Mouse (Mus musculus): Measurements from ENCODE around the gene Akr1c14. TPM values are rescaled to one million over a fixed set of nuclear protein-coding genes. Genes with fewer than 3 reads are reported as not detected.
"Not testable (repeated sequence)": the region's sequence is repeated elsewhere in the genome, so short reads cannot be mapped to it uniquely, and the experiment has no call there.

The Akr1c14 gene
- total RNA-seq (2021) = 1 to 10 TPM; 1.2 TPM

DNA sequence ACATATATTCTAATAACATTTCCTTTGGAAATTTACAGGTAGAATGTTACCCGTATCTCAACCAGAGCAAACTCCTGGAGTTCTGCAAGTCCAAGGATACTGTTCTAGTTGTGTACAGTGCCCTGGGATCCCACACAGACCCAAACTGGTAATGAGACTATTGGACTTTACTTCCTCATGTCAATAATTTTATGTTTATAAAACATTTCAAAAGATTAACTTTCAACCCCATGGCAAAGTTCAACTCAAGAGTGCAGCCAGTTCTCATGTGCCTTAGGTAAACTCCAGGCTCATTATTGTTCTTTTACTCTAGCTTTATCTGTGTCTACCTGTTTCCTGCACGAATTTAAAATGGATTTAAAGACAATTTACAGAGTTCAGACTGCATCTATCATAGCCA is at the start of gene Akr1c14:
Gene Akr1c14 (plus strand): TSS at position 293 of the 400 bp plus-strand sequence.
- DNase-seq = no peak

DNA sequence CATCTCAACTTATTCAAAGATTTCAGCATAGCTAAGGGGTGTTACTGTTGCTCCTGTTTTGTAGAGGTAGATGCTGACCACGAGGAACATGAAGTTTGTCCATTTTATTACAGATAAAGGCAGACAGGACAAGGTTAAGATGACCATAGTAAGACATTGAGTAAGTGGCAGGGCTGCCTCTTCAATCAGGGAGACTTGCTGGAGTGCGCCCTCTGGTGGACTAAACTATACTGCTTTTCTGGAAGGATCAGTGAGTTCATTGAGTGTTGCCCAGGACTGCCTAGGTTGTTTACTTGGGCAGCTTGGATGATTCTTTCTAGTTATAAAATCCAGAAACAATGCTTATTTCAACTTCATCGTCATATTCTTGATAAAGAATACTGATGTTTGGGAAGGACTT is 47.1 kb upstream of the Akr1c14 start:
- DNase-seq = peak; percentile 25 to 42

DNA sequence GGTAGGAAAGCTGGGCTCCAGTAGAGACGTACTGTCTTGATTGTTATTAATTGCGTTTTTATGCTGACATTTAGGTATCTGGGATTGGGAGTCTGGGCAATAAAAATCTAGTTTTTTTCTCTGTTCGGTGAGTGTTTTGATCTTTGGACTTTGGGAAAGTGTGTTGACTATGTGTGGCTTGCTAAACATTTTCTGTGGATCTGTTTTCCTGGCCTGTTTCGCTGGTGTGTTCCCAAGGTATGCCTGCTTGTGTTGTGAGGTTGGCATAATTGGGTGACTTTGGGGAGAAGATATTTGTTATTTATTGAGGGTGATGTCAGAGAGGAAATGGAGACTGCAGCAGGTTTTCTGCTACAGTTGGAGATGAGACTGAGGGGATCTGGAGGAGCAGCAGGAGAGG is 38.0 kb upstream of the Akr1c14 start:
- no peak for DNase-seq

DNA sequence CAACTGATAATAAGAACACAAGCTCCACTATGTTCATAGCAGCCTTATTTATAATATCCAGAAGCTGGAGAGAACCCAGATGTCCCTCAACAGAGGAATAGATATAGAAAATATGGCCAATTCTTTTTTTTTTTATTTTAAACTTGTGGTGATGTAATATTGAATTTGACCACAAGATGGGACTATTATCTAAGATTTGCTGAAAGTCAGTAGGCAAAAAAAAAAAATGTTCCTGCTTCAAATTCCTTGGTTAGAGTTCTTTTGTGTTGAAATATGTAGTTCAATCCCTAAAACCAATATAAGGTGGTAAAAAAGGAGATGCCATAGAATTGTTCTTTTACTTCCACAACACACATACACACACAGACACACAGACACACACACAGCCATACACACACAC is 35.0 kb upstream of the Akr1c14 start:
- no peak for DNase-seq

DNA sequence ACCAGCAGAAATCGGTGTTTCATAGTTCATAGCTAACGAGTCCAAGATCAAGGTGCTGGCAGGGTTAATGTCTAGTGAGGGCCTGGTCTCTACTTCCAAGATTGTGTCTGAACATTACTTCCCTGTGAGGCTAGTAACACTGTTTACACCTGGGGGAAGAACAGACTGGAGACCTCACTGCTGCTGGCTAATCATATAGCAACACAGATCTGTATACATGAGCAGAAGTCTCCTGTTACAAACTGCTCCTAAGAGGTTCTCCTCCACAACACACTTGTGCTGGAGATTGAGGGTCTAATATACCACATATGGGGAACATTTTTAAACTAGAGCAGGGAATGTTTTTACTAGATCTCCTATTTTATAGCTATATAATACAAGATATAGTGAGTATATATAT is 18.9 kb upstream of the Akr1c14 start:
- DNase-seq = no peak

DNA sequence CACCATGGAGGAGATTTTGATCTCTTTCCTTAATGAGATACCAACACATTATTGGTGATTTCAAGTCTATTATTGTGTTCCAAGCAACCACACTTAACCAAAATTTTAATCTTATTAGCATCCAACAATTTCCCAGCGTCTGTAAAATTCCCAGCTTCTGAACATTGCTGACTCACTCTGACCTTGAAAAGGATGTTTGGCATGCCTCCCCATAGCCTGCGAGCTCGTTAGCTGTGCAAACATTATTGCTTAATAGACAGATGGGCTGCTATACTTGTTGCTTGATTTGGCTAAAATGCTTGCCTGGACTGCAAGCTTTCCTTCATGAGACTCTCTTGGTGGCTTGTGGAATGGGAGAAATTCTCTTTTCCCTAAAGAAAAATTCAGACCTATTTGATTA is 16.3 kb upstream of the Akr1c14 start:
- DNase-seq = peak in 1 of 2 experiments; percentile 4

DNA sequence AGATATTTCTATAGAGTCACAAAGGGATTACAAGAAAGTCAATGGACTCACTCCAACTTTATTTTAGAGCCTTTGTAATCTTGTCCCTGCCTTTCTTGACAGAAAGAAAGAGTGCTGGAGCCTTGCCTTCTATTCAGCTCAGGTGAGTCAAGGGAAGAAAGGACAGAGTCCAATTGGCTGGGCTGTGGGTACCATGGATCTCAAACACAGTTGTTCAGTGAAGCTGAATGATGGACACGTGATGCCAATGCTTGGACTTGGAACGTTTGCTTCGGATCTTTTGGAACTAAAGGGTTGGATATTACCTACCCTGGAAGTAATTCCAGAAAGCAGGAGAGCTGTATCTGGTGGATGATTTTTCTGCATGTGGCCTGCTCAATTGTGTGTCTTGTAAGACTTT is 13.8 kb upstream of the Akr1c14 start:
- DNase-seq = no peak

DNA sequence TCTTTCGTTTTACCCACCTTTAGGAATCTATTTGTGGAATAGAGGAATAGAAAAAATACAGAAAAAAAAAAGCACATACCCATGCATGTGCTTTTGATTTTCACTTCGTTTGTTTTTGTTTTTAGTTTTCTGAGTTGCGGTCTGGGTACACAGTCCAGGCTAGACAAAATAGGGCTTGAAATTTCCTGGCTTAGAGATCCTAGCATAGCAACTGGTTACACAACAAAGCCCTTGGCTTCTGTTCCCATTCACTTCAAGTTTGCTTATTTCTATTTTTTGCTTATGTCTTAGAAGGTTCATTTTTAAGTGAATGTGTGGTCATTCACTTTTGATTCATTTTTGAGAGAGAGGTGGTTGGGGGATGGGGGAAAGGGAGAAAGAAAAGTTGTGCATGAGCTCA is 2.7 kb upstream of the Akr1c14 start:
- DNase-seq = no peak

DNA sequence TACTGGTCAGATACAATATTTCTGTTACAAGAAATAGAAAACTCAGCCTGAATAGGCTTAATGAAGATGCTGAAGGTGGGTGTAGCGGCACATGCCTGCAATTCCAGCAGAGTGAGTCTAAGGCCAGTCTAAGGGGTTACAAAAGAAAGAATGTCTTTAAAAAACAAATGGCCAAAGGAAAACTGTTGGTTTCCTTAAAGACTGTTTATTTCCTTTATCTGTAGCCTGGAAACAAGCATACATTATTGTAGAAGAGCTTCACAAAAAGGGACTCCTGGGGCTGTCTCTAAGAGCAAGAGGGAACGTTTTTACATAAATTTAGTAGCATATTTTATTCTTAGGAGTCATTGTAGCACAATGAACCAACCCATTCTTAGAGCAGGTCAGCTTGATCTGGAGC is 2.0 kb upstream of the Akr1c14 start:
- no peak for DNase-seq

DNA sequence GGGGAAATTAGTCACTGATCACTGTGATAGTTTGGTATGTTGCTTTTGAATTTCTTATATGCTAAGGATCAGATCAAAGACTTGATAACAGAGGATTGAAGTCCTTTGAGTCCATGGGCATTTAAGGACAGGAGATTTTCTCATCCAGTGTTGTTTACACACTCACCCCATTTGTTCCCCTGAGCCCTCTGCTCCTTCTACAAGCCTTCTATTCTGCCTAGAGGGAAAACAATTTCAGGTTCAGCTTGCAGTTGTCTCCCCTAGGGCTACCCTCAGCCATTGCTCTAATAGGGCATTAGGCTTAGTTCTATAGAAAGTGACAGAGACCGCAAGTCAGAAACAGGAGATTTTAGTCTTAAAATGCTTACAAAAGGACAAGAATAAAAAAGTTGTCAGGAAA is 585 bp upstream of the Akr1c14 start:
- no peak for DNase-seq

DNA sequence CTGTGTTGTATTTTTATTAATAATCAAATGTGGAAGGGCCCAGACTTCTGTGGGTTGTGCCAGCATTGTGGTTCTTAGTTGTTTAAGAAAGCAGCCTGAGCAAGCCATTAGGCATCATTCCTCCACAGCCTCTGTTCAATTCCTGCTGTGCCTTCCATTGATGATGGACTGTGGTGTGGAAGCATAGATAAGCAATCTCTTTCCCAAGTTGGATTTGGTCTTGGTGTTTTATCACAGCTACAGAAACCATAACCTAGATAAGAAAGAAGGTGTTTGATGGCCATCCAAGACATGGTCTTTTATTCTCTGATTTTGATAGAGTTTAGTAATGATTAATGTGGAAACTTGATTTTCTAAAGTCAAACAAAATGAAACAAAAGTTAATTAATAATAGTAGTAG is 844 bp downstream of the Akr1c14 start:
- DNase-seq = no peak

DNA sequence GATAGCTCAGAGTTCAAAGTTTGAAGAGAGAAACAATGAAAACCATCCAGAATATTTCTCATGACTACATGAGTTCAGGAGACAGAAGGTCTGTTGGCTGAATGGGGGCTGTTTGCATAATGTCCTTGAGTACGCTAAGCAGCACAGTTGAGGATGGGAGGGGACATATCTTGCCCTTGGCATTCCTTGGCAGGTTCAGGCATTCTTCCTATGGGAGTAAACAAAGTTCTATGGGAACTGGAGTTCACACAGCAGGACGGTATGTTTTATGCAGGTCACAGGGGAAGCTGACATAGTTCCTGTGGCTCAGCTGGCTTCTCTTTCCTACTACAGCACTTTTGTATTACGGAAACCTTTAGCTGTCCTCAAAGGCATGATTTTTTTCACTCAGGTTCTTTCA is 6.6 kb downstream of the Akr1c14 start:
- DNase-seq = no peak

DNA sequence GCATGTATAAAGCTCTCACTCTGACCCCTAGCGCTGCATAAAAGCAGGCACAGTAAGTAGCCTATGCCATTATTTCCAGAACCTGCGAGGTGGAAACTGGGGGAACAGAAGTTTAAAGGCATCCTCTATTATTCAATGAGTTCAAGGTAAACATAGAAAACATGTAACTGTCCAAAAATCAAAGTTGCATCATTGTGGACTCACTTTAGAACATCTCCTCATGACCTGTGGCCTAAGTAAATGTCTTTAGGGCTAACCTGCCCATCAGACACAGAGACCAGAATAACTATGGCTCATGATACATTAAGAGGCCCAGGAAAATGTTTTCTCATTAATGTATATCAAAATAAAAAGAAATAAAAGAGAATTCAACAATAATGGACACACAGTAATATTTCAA is 7.4 kb downstream of the Akr1c14 start:
- no peak for DNase-seq

DNA sequence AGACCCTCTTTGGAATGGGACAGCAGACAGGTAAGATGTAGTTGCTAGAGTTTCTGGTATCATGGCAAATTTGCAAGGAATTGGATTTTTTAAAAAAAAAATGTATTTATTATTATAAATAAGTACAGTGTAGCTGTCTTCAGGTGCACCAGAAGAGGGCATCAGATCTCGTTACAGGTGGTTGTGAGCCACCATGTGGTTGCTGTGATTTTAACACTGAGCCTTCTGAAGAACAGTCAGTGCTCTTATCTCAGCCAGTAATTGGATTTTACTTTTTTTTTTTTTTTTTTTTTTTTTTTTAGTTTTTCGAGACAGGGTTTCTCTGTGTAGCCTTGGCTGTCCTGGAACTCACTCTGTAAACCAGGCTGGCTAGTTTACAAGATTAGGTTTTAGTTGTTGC is 9.4 kb downstream of the Akr1c14 start:
- DNase-seq = not testable (repeated sequence)

DNA sequence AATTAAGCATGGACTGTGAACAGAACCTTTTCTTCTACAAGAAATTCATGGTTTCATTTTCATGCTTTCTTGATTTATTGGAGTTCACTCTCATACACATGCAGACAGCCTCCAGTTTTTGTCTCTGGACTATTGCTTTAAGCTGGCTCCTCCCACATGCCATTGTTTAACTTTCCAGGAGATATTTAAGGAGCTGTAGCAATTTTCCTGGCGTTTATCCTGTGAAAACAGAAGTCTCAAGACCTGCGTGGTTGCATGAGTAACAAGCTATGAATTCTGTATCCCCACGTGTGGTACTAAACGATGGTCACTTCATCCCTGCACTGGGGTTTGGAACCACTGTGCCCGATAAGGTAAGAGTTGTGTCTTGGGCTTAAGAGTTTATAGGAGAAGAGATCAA is 10.6 kb downstream of the Akr1c14 start:
- DNase-seq = no peak

DNA sequence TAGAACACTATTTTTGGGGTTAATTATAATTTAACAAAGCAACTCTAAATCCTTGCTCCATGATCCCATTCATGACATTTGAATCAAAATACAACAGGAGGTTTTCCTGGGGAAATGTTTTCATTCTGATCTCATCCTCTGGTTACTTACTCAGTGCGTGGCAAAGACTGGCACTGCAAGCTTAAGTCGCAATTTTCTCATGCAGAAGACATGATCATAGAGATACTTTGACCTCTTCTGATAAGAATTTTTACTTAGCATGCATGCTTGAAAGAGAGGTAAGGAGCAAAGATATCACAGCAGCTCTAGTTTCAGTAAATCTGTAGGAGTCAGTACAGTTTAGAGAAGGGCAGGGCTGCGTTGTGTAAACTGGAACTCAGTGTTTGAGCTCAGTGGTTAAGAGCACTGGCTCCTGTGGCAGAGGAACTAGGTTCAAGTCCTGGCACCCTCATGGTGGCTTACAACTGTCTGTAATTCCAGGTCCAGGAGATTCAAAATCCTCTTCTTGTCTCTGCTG is 11.5 kb downstream of the Akr1c14 start:
- no peak for DNase-seq

DNA sequence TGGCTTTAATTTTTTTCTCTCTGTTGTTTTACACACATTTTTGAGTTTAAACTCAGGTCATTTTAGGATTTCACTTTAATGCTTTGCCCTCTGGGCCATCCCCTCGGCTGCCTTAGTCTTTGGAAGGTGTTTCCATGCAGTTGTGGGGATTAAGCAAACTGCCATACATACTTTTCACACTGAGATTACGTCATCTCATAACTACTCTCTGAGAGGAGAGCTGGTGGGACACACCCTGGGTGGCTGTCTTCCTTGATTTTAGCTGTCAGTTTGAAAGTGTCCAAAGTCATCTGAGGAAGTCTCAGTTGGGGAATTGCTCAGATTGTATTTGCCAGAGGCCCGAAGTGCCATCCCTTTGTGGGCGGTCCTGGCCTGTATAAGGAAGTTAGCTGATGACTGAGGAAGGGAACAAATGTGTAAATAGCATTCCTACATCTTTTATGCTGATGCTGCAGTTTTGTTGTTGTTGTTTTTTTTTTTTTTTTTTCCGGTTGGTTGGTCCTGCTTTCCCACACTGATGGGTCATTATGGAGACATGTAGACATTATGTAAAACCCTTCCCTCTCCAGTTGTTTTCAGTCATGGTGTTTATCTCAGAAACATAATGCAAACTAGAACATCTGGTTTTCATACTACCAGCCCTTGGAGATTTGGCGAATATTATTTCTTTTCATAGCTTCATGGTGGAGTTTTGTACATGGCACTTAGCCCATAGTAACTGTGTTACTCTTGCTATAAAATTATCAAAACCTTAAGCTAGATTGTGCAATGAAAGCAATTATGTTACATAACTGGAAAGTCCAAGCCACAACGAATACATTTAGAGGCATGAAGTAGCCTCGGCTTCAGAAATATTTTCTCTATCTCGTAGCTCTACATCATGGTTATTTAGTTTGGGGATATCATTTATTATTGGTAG is 28.0 kb downstream of the Akr1c14 start:
- no peak for DNase-seq

DNA sequence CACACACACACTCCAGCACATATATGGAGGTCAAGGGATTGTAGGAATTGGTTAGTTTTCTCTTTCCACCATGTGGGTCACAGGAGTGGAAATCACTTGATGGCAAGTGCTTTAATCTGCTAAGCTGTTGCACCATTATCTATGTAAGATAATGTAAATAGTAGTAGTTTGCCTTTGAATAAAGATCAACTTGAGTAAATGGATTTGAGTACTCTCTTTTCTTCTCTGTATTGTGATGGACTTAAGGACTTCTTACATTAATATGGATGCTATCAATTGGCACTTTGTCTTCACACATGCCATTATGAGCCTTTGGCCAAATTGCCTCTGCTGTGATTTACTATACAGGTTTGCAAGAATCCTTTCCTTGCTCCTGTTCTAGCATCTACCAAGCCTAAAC is 31.1 kb downstream of the Akr1c14 start:
- DNase-seq = no peak

DNA sequence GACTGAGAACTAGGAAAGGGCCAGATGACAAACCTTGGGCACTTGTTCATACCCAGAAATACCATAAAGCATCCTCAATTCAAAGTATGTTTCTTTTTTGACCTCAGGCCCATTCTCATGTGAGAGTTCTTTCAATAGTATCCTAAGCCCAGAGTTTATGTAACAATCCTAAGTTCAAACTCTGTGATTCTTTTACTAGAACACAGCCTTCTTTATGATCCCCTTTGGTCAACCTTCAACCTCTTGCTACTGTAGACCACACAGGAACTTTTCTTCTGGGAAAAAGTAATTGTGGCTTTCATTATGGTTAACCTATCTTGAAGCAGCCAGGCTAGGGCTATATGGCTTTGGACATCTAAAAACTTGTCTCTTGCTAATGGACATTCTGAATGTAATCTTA is 52.9 kb downstream of the Akr1c14 start:
- no peak for DNase-seq

DNA sequence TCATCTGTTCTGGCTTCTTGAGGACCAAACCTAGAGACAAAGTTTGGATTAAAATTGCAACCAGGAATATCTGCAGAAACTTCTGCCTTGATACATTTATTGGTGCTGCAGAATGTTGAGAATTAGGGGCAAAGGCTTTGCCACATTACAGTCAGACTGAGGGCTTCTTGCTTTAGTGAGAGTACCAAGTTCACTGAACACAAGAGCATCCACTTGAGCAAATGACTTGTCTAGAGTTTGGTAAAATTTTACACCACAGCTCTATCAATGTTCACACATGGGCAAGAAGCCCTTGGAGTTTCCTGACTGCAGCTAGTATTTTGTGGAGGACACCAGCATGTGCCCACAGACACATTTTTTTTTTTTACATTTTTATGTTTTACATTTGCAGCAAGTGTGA is 53.9 kb downstream of the Akr1c14 start:
- no peak for DNase-seq

DNA sequence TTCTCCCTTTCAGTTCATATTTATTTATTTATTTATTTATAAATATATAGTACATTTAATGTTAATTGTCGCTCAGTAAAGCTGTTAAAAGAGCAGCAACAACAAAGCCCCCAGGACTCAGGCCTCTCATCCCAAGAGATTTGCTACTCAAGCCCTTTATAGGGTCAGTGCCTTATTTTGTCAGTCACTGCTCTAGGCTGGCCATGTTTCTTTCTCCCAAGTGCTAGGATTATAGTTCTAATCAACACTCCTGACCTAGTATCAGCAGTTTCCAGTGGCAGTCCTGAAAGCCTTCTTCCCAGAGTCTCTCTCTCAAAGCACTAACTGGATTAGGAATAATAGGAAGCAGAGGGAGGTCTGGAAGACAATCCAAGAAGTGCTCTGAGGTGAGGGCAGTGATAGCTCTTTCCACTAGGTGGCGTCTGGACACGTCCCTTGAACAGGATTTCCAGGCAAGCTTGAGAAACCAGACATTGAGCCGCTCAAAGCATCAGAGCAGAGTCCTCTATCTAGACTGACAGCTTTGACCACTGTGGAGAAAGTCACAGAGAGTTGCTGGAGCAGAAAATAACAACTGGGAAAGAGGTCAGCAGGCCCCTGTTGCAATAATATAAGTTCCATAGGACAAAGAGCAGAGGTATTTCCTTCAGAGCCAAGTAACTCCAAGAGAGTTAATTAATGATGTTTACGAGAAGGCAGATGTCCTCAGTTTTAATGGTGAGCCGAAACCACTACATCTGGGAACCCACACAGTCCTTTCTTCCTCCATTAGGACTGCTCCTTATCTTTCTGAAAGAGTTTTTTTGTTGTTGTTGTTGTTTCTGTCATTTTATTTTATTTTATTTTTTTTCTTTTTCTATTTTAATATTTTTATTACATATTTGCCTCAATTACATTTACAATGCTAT is 61.7 kb downstream of the Akr1c14 start:
- peak; percentile 43 for DNase-seq

DNA sequence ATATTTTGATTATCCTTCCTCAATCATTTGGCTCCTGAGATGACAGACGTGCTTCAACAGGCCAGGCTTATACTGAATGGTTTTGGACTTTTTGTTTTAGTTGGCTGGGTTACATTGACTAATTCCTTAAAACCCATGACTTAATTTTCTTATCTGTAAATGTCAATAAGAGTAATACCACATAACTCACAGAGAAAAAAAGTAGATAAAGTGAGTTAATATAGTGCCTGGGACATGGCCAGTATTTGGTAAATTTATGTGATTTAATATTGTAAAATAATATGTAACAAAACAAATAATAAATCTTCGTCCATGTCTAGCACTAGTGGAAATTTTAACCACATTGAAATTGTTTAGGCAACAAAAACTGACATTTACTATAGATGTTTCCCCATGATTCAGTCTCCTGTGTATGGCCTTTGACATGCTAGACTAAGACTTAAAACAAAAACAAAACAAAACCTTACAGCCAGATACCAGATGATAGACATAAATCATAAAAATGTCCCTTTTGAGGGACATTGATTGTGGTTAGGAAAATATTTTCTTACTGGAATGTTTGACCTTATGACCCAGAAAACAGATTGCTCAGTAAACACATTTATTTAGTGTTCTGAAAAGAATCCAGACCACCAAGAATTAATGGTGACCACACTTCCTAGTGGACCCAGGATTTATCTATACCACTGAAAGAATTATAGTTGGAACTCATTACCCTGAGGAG is 70.5 kb downstream of the Akr1c14 start:
- no peak for DNase-seq

DNA sequence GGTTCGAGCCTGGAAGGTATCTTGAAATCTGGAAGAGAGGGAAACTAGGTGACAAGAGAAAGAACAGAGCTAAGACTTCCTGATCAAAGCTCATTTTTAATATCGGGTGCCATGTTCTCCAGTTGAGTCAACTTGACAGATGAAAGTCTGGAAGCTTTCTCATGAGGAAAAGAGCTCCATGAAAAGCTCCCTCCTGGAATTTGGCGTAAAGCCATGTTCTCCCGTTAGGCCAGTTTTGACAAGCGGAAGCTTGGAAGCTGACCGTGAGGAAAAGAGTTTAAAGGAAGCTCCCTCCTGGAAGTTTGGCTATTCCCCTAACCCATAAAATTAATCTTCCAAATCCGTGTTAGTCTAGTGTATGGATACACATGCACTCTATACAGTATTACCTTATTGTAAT is 74.3 kb downstream of the Akr1c14 start:
- no peak for DNase-seq

All from layer of hippocampus, postnatal 36 days (tissue).